In genomic region chr13:111291958-111292493, GRCm38 (mm10) we compare ENCODE assay signal across 8 mouse cellular contexts. TPM values are rescaled to one million over a fixed set of nuclear protein-coding genes. Genes with fewer than 3 reads are reported as not detected.
DNase-seq lines count a peak whose midpoint lies in the region; ATAC-seq lines count a peak whose summit lies in the region.

No protein-coding gene starts in this region.

- H3K27me3 ChIP-seq in hindbrain, embryonic 16.5 days (replicated peaks; ENCODE audit: control insufficient read depth, insufficient read depth, low read length): no peaks in the 10 kb centered on the region
- no peaks in the 10 kb centered on the region for H3K27me3 ChIP-seq in neural tube, embryonic 13.5 days

- H3K9me3 ChIP-seq in hindbrain, embryonic 16.5 days (ENCODE audit: control insufficient read depth, low read length): peaks cover 2% of the 10 kb centered on the region; the same call in 1 of the 2 replicates
- H3K9me3 ChIP-seq in neural tube, embryonic 13.5 days: no peaks in the 10 kb centered on the region

- ATAC-seq in cerebellum, adult (ENCODE audit: insufficient number of reproducible peaks, low FRiP score, low TSS enrichment): peak; percentile 49
- ATAC-seq in hindbrain, embryonic 16.5 days: peak; percentile 94
- peak; percentile 71 for ATAC-seq in neural tube, embryonic 13.5 days (ENCODE audit: low read depth)

- H3K4me3 ChIP-seq in hindbrain, embryonic 16.5 days (ENCODE audit: low read length): no peak overlapping the region
- no peak overlapping the region for H3K4me3 ChIP-seq in neural tube, embryonic 13.5 days

- no peak overlapping the region for H3K4me2 ChIP-seq in hindbrain, embryonic 16.5 days (ENCODE audit: low read length)
- no peak overlapping the region for H3K4me2 ChIP-seq in neural tube, embryonic 13.5 days

- H3K27ac ChIP-seq in hindbrain, embryonic 16.5 days (ENCODE audit: low read depth, low read length): peak overlapping the region; percentile 71
- H3K27ac ChIP-seq in neural tube, embryonic 13.5 days (replicated peaks): peak overlapping the region; percentile 49

- no peaks in the 10 kb centered on the region for H3K36me3 ChIP-seq in hindbrain, embryonic 16.5 days (ENCODE audit: control insufficient read depth, insufficient read depth, low read length)
- no peaks in the 10 kb centered on the region for H3K36me3 ChIP-seq in neural tube, embryonic 13.5 days

- intact Hi-C loops in left cerebral cortex, postnatal 25 days (cut with DNase I): no loop called here

- no peaks in the 10 kb centered on the region; the same call in 1 of the 2 replicates for H3K4me1 ChIP-seq in hindbrain, embryonic 16.5 days (ENCODE audit: control insufficient read depth, insufficient read depth, low read depth, low read length)
- peaks cover 10% of the 10 kb centered on the region for H3K4me1 ChIP-seq in neural tube, embryonic 13.5 days (replicated peaks)

- H3K9ac ChIP-seq in hindbrain, embryonic 16.5 days (ENCODE audit: low read depth, low read length): no peak overlapping the region
- H3K9ac ChIP-seq in neural tube, embryonic 13.5 days: no peak overlapping the region

- WGBS in hindbrain, embryonic 16.5 days: 32% methylated on average over 7 of the region's 7 CpGs
- 40% methylated on average over 7 of the region's 7 CpGs for WGBS in neural tube, embryonic 13.5 days

- peak; percentile 77 for DNase-seq in MN1 (ENCODE audit: low spot score)
- DNase-seq in frontal cortex, adult 2 months (ENCODE audit: extremely low spot score in 1 of 2, low spot score in 1 of 2): peak; percentile 46 to 69
- DNase-seq in left cerebral cortex, postnatal 25 days (ENCODE audit: low spot score in 2 of 2): peak; percentile 45 to 70
- no peak for DNase-seq in urinary bladder, adult 18-20 months (ENCODE audit: low spot score in 2 of 2)
- no peak for DNase-seq in ovary, postnatal 14 days (ENCODE audit: low spot score)

RNA-seq across cellular contexts. Expression of gene Actbl2, which starts 37.2 kb away (rescaled TPM):
- polyA plus RNA-seq in frontal cortex, adult 2 months (2012; rRNA removed): 0.12 TPM in 1 of 2 replicates, not detected in the other
- 0.05 TPM in 1 of 2 replicates, not detected in the other for polyA plus RNA-seq in hindbrain, embryonic 16.5 days (2015; fragmentation: Nextera tagmentation; extraction: Ambion mirVana)
- not detected for total RNA-seq in left cerebral cortex, postnatal 25 days (2021)
- not detected in 2 replicates for polyA plus RNA-seq in neural tube, embryonic 13.5 days (2015; fragmentation: Nextera tagmentation; extraction: Ambion mirVana)

Comparison
In these comparisons a context has a peak if more than half of its experiments do, and no peak if none do; other contexts are left out.
1. DNase-seq: peak in MN1 (single experiment), frontal cortex, adult 2 months (2 of 2) and left cerebral cortex, postnatal 25 days (2 of 2); none in urinary bladder, adult 18-20 months (0 of 2) and ovary, postnatal 14 days (single experiment).
2. Peak in every context shown above with its lines, with median percentiles within 50 percentile points of each other: ATAC-seq.